Mouse (Mus musculus): ENCODE results near the gene Rsg1. TPM values are rescaled to one million over a fixed set of nuclear protein-coding genes. Genes with fewer than 3 reads are reported as not detected.

Rsg1 gene
- polyA plus RNA-seq, 1 experiment from 2014 or later: 8.1 TPM

- no peak overlapping the region for H3K4me3 ChIP-seq (ENCODE audit: low read length)
- no peak overlapping the region for H3K4me2 ChIP-seq (replicated peaks; ENCODE audit: low read depth, low read length)
- peaks cover 25% of the 10 kb centered on the region; the same call in 1 of the 2 replicates for H3K36me3 ChIP-seq (ENCODE audit: insufficient read depth, low read length)
- no peak overlapping the region for H3K27ac ChIP-seq (ENCODE audit: low read length)
- H3K9me3 ChIP-seq (ENCODE audit: low read length): no peaks in the 10 kb centered on the region
- ATAC-seq (ENCODE audit: low FRiP score, low TSS enrichment): no peak
- H3K4me1 ChIP-seq (ENCODE audit: insufficient read depth, low read length): peaks cover 9% of the 10 kb centered on the region; the same call in 1 of the 2 replicates
- 93% methylated on average over 4 of the region's 4 CpGs for WGBS
- H3K9ac ChIP-seq (replicated peaks; ENCODE audit: low read length): no peak overlapping the region
- H3K27me3 ChIP-seq (ENCODE audit: insufficient read depth, low read length): no peaks in the 10 kb centered on the region
These were observed 29.3 kb upstream of the Rsg1 start for GRCm38 (mm10) chr4:141184426-141184825.

- WGBS: 58% methylated on average over 9 of the region's 9 CpGs
- H3K27me3 ChIP-seq (ENCODE audit: insufficient read depth, low read length): no peaks in the 10 kb centered on the region
- H3K36me3 ChIP-seq (ENCODE audit: insufficient read depth, low read length): peaks cover 25% of the 10 kb centered on the region; the same call in 1 of the 2 replicates
- H3K4me2 ChIP-seq (replicated peaks; ENCODE audit: low read depth, low read length): no peak overlapping the region
- H3K9me3 ChIP-seq (ENCODE audit: low read length): no peaks in the 10 kb centered on the region
- no peak overlapping the region for H3K27ac ChIP-seq (ENCODE audit: low read length)
- no peak overlapping the region for H3K4me3 ChIP-seq (ENCODE audit: low read length)
- ATAC-seq (ENCODE audit: low FRiP score, low TSS enrichment): no peak
- H3K4me1 ChIP-seq (ENCODE audit: insufficient read depth, low read length): peaks cover 9% of the 10 kb centered on the region; the same call in 1 of the 2 replicates
- no peak overlapping the region for H3K9ac ChIP-seq (replicated peaks; ENCODE audit: low read length)
These were observed 26.6 kb upstream of the Rsg1 start for GRCm38 (mm10) chr4:141186923-141187836.

- H3K4me3 ChIP-seq (ENCODE audit: low read length): no peak overlapping the region
- 90% methylated on average over 7 of the region's 7 CpGs for WGBS
- H3K4me1 ChIP-seq (ENCODE audit: insufficient read depth, low read length): peaks cover 8% of the 10 kb centered on the region; the same call in 1 of the 2 replicates
- ATAC-seq (ENCODE audit: low FRiP score, low TSS enrichment): no peak
- no peak overlapping the region for H3K9ac ChIP-seq (replicated peaks; ENCODE audit: low read length)
- peaks cover 40% of the 10 kb centered on the region for H3K36me3 ChIP-seq (ENCODE audit: insufficient read depth, low read length)
- H3K4me2 ChIP-seq (replicated peaks; ENCODE audit: low read depth, low read length): no peak overlapping the region
- H3K27me3 ChIP-seq (ENCODE audit: insufficient read depth, low read length): no peaks in the 10 kb centered on the region
- H3K9me3 ChIP-seq (ENCODE audit: low read length): no peaks in the 10 kb centered on the region
- H3K27ac ChIP-seq (ENCODE audit: low read length): no peak overlapping the region
These were observed 22.5 kb upstream of the Rsg1 start for GRCm38 (mm10) chr4:141191294-141191693.

GRCm38 (mm10) chr4:141194553-141194952 lies 19.2 kb upstream of the Rsg1 start:
- no peak for ATAC-seq (ENCODE audit: low FRiP score, low TSS enrichment)
- Histone ChIP-seq H3K4me3 (ENCODE audit: low read length) (no peak overlapping the region), H3K4me2 (replicated peaks; ENCODE audit: low read depth, low read length) (no peak overlapping the region), H3K27ac (ENCODE audit: low read length) (no peak overlapping the region), H3K27me3 (ENCODE audit: insufficient read depth, low read length) (no peaks in the 10 kb centered on the region), H3K9me3 (ENCODE audit: low read length) (no peaks in the 10 kb centered on the region), H3K4me1 (ENCODE audit: insufficient read depth, low read length) (no peaks in the 10 kb centered on the region), H3K36me3 (ENCODE audit: insufficient read depth, low read length) (peaks cover 63% of the 10 kb centered on the region), H3K9ac (replicated peaks; ENCODE audit: low read length) (no peak overlapping the region)
- 92% methylated on average over 6 of the region's 6 CpGs for WGBS

GRCm38 (mm10) chr4:141196981-141197685 lies 16.6 kb upstream of the Rsg1 start:
- Histone ChIP-seq H3K4me1 (ENCODE audit: insufficient read depth, low read length) (no peaks in the 10 kb centered on the region), H3K9me3 (ENCODE audit: low read length) (no peaks in the 10 kb centered on the region), H3K27me3 (ENCODE audit: insufficient read depth, low read length) (no peaks in the 10 kb centered on the region), H3K4me2 (replicated peaks; ENCODE audit: low read depth, low read length) (no peak overlapping the region), H3K36me3 (ENCODE audit: insufficient read depth, low read length) (peaks cover 65% of the 10 kb centered on the region), H3K27ac (ENCODE audit: low read length) (no peak overlapping the region), H3K4me3 (ENCODE audit: low read length) (no peak overlapping the region), H3K9ac (replicated peaks; ENCODE audit: low read length) (no peak overlapping the region)
- no peak for ATAC-seq (ENCODE audit: low FRiP score, low TSS enrichment)
- 96% methylated on average over 13 of the region's 13 CpGs for WGBS

- Histone ChIP-seq H3K9ac (replicated peaks; ENCODE audit: low read length) (no peak overlapping the region), H3K4me3 (ENCODE audit: low read length) (no peak overlapping the region), H3K4me1 (ENCODE audit: insufficient read depth, low read length) (no peaks in the 10 kb centered on the region), H3K36me3 (ENCODE audit: insufficient read depth, low read length) (peaks cover 65% of the 10 kb centered on the region), H3K4me2 (replicated peaks; ENCODE audit: low read depth, low read length) (no peak overlapping the region), H3K9me3 (ENCODE audit: low read length) (no peaks in the 10 kb centered on the region), H3K27ac (ENCODE audit: low read length) (no peak overlapping the region), H3K27me3 (ENCODE audit: insufficient read depth, low read length) (no peaks in the 10 kb centered on the region)
- no peak for ATAC-seq (ENCODE audit: low FRiP score, low TSS enrichment)
- 88% methylated on average over 13 of the region's 13 CpGs for WGBS
These were observed 16.1 kb upstream of the Rsg1 start for GRCm38 (mm10) chr4:141197686-141198035.

- Histone ChIP-seq H3K4me2 (replicated peaks; ENCODE audit: low read depth, low read length) (no peak overlapping the region), H3K36me3 (ENCODE audit: insufficient read depth, low read length) (peaks cover 45% of the 10 kb centered on the region), H3K27ac (ENCODE audit: low read length) (no peak overlapping the region; the same call in 1 of the 2 replicates), H3K27me3 (ENCODE audit: insufficient read depth, low read length) (no peaks in the 10 kb centered on the region), H3K4me3 (ENCODE audit: low read length) (no peak overlapping the region), H3K4me1 (ENCODE audit: insufficient read depth, low read length) (no peaks in the 10 kb centered on the region), H3K9ac (replicated peaks; ENCODE audit: low read length) (no peak overlapping the region), H3K9me3 (ENCODE audit: low read length) (no peaks in the 10 kb centered on the region)
- ATAC-seq (ENCODE audit: low FRiP score, low TSS enrichment): no peak
- WGBS: 76% methylated on average over 11 of the region's 11 CpGs
These were observed 12.8 kb upstream of the Rsg1 start for GRCm38 (mm10) chr4:141200906-141201305.

GRCm38 (mm10) chr4:141202192-141202591 lies 11.6 kb upstream of the Rsg1 start:
- no peak overlapping the region for H3K27ac ChIP-seq (ENCODE audit: low read length)
- H3K9me3 ChIP-seq (ENCODE audit: low read length): no peaks in the 10 kb centered on the region
- H3K4me3 ChIP-seq (ENCODE audit: low read length): no peak overlapping the region
- no peaks in the 10 kb centered on the region for H3K27me3 ChIP-seq (ENCODE audit: insufficient read depth, low read length)
- H3K4me2 ChIP-seq (replicated peaks; ENCODE audit: low read depth, low read length): no peak overlapping the region
- 92% methylated on average over 6 of the region's 6 CpGs for WGBS
- H3K36me3 ChIP-seq (ENCODE audit: insufficient read depth, low read length): peaks cover 37% of the 10 kb centered on the region
- no peaks in the 10 kb centered on the region for H3K4me1 ChIP-seq (ENCODE audit: insufficient read depth, low read length)
- no peak for ATAC-seq (ENCODE audit: low FRiP score, low TSS enrichment)
- no peak overlapping the region for H3K9ac ChIP-seq (replicated peaks; ENCODE audit: low read length)

GRCm38 (mm10) chr4:141204580-141205061 lies 9.1 kb upstream of the Rsg1 start:
- Histone ChIP-seq H3K4me1 (ENCODE audit: insufficient read depth, low read length) (no peaks in the 10 kb centered on the region), H3K4me3 (ENCODE audit: low read length) (no peak overlapping the region), H3K27ac (ENCODE audit: low read length) (no peak overlapping the region), H3K9ac (replicated peaks; ENCODE audit: low read length) (no peak overlapping the region), H3K36me3 (ENCODE audit: insufficient read depth, low read length) (peaks cover 21% of the 10 kb centered on the region), H3K4me2 (replicated peaks; ENCODE audit: low read depth, low read length) (no peak overlapping the region), H3K27me3 (ENCODE audit: insufficient read depth, low read length) (no peaks in the 10 kb centered on the region), H3K9me3 (ENCODE audit: low read length) (no peaks in the 10 kb centered on the region)
- WGBS: 68% methylated on average over 4 of the region's 4 CpGs
- ATAC-seq (ENCODE audit: low FRiP score, low TSS enrichment): peak; percentile 61; the same call in 1 of the 2 replicates

Measured in kidney, embryonic 16.5 days (tissue).